Mouse (Mus musculus): ENCODE measurements around the gene Defb36. TPM values are rescaled to one million over a fixed set of nuclear protein-coding genes. Genes with fewer than 3 reads are reported as not detected.
A peak's percentile ranks its signal among the peaks of the same experiment; 100 is the strongest.

Defb36 gene
- polyA plus RNA-seq, 1 experiment from 2014 or later: not detected

DNA sequence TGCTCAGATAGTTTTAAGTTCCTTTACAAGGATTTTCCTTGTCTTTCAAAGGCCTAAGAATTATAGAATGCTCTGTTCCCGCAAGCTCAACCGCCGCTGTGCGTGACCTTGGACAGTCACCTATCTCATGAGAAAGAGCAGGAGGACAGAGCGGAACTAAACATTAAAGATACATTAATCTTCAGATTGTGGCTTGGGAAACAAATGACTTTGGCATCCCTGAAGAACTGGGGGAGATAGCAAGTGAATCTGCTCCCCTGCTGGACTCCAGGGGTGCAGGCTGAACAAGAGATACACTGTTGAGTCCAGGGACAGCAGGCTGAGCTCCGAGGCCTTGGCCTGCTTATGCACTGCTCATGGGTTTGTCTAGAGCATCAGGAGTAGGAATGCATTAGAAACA lies 4.1 kb upstream of the Defb36 start:
- no peaks in the 10 kb centered on the region for H3K4me1 ChIP-seq
- DNase-seq (ENCODE audit: low spot score): no peak
- H3K27me3 ChIP-seq (ENCODE audit: low read depth, poor library complexity, severe bottlenecking): no peaks in the 10 kb centered on the region
- no peak overlapping the region for H3K4me3 ChIP-seq
- H3K36me3 ChIP-seq: no peaks in the 10 kb centered on the region
- H3K9me3 ChIP-seq (replicated peaks): no peaks in the 10 kb centered on the region
- 92% methylated on average over 6 of the region's 6 CpGs for WGBS
- no peak overlapping the region for H3K27ac ChIP-seq

GRCm38 (mm10) chr2:152601275-152601960 lies 2.7 kb upstream of the Defb36 start:
- WGBS: 78% methylated on average over 4 of the region's 4 CpGs
- no peaks in the 10 kb centered on the region for H3K36me3 ChIP-seq
- no peak for DNase-seq (ENCODE audit: low spot score)
- H3K4me1 ChIP-seq: no peaks in the 10 kb centered on the region
- no peak overlapping the region for H3K4me3 ChIP-seq
- H3K9me3 ChIP-seq (replicated peaks): no peaks in the 10 kb centered on the region
- no peak overlapping the region for H3K27ac ChIP-seq
- no peaks in the 10 kb centered on the region for H3K27me3 ChIP-seq (ENCODE audit: low read depth, poor library complexity, severe bottlenecking)

DNA sequence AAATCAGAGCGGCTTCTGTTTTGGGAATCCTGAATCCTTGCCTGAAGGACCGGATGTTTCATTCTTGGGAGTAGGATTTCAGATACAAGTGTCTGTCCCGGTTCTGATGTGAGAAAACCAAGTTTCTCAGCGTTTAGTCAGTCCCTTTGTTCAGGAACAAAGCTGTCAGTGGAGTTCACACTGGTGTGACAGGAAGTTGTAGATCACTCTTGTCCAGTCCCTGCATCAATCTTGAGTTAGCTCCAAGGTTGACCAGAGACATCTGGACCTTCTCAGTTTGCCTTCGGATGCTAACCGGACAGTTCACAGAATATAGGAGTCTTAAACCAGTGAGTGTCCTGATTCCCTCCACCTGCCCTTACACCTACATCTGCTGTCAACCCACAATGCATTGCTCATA lies 3.6 kb downstream of the Defb36 start:
- Histone ChIP-seq H3K27me3 (ENCODE audit: low read depth, poor library complexity, severe bottlenecking) (no peaks in the 10 kb centered on the region), H3K27ac (no peak overlapping the region), H3K4me1 (peaks cover 15% of the 10 kb centered on the region), H3K9me3 (replicated peaks) (no peaks in the 10 kb centered on the region), H3K36me3 (no peaks in the 10 kb centered on the region), H3K4me3 (no peak overlapping the region)
- WGBS: 52% methylated on average over 6 of the region's 6 CpGs
- no peak for DNase-seq (ENCODE audit: low spot score)

- Histone ChIP-seq H3K27ac (no peak overlapping the region), H3K4me1 (peaks cover 15% of the 10 kb centered on the region), H3K27me3 (ENCODE audit: low read depth, poor library complexity, severe bottlenecking) (no peaks in the 10 kb centered on the region), H3K4me3 (no peak overlapping the region), H3K36me3 (no peaks in the 10 kb centered on the region), H3K9me3 (replicated peaks) (no peaks in the 10 kb centered on the region)
- 74% methylated on average over 1 of the region's 1 CpGs for WGBS
- DNase-seq (ENCODE audit: low spot score): no peak
Observed at GRCm38 (mm10) chr2:152608719-152609118, 4.6 kb downstream of the Defb36 start.

GRCm38 (mm10) chr2:152612193-152612592 lies 8.1 kb downstream of the Defb36 start:
- Histone ChIP-seq H3K4me1 (peaks cover 13% of the 10 kb centered on the region), H3K36me3 (no peaks in the 10 kb centered on the region), H3K4me3 (0 out of 2 replicates have a peak overlapping the region, but pooled peaks have one; percentile 15), H3K9me3 (replicated peaks) (no peaks in the 10 kb centered on the region), H3K27me3 (ENCODE audit: low read depth, poor library complexity, severe bottlenecking) (no peaks in the 10 kb centered on the region), H3K27ac (no peak overlapping the region)
- DNase-seq (ENCODE audit: low spot score): no peak
- 34% methylated on average over 8 of the region's 8 CpGs for WGBS

DNA sequence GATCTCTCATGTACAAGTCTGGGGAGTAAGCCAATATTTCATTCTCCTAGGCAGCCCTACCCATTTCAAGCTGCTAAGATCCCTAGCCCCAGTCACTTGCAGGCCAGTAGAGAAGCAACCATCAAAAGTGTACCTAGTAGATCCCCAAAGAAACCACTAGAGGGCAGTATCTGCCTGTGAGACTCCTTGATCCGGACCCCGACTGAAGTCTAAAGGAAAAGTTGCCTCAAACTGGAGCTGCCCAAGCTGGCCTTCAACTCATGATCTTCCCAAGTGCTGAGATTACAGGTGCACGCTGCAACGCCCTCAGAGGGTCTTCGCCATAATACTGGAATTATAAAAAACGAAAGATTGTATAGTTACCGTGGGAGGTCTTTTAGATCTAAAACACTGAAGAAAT lies 11.4 kb downstream of the Defb36 start:
- H3K36me3 ChIP-seq: no peaks in the 10 kb centered on the region
- peak; percentile 54 for DNase-seq (ENCODE audit: low spot score)
- H3K27me3 ChIP-seq (ENCODE audit: low read depth, poor library complexity, severe bottlenecking): no peaks in the 10 kb centered on the region
- H3K4me1 ChIP-seq: peaks cover 9% of the 10 kb centered on the region
- no peak overlapping the region for H3K4me3 ChIP-seq
- no peak overlapping the region for H3K27ac ChIP-seq
- no peaks in the 10 kb centered on the region for H3K9me3 ChIP-seq (replicated peaks)
- WGBS: 10% methylated on average over 7 of the region's 7 CpGs

DNA sequence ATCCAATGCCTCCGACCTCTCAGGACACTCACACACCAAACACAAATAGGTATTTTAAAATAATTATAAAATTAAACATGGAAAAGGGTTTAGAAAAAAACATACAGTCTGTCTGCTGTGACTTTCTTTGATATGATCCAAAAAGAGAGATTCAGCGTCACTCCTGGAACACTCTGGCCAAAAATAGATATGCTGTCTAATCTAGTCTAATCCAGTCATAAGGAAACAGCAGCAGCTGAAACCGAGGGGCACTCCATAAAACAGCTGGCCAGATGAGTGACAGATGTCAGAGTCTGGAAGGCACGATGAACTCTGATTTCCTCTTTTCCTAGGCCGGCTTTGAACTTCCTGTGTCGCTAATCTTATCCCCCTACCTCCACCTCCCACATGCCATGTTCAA lies 12.3 kb downstream of the Defb36 start:
- H3K4me1 ChIP-seq: peaks cover 9% of the 10 kb centered on the region
- no peak for DNase-seq (ENCODE audit: low spot score)
- H3K27me3 ChIP-seq (ENCODE audit: low read depth, poor library complexity, severe bottlenecking): peaks cover 2% of the 10 kb centered on the region; the same call in 1 of the 2 replicates
- no peaks in the 10 kb centered on the region for H3K36me3 ChIP-seq
- no peak overlapping the region for H3K27ac ChIP-seq
- WGBS: 82% methylated on average over 6 of the region's 6 CpGs
- H3K9me3 ChIP-seq (replicated peaks): no peaks in the 10 kb centered on the region
- no peak overlapping the region for H3K4me3 ChIP-seq

GRCm38 (mm10) chr2:152617374-152617773 lies 13.2 kb downstream of the Defb36 start:
- peaks cover 1% of the 10 kb centered on the region for H3K4me1 ChIP-seq
- WGBS: 58% methylated on average over 5 of the region's 5 CpGs
- H3K4me3 ChIP-seq: no peak overlapping the region
- H3K27me3 ChIP-seq (ENCODE audit: low read depth, poor library complexity, severe bottlenecking): peaks cover 5% of the 10 kb centered on the region; the same call in 1 of the 2 replicates
- no peak for DNase-seq (ENCODE audit: low spot score)
- no peaks in the 10 kb centered on the region for H3K36me3 ChIP-seq
- H3K27ac ChIP-seq: no peak overlapping the region
- no peaks in the 10 kb centered on the region for H3K9me3 ChIP-seq (replicated peaks)

DNA sequence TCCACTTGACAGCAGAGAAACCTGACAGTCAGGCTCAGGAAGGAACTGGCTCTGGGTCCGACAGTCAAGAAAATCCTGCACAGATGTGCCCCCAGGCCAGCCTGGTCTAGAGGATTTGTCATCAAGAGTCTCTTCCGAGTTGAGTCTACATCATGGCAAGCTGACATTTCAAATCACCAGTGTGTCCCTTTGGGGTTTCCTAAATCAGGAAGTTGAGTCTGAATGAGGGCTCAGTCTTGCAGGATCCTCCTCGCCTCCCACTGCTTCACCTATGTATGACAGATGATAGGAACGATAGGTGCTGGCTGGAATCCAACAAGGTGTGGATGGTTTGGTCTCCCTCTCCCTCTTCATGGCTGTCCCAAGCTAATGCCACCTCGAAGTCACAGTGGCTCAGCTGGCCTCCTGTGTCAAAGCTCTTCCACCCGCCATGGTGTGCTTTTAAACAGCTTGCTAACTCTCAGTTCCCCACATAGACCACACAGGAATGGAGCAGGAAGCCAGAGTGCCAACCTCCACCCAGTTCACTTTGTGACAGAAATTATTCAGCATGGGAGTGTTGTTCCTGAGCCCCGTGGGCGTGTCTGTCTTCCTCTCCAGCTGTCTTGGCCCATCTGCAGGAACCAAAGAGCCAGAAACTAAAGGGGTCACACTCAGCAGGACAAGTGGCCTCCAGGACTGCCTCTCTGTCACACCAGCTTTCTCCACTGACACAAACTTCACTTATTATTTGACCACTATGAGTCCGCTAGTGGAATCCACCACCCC lies 16.4 kb downstream of the Defb36 start:
- Histone ChIP-seq H3K4me1 (no peaks in the 10 kb centered on the region), H3K27me3 (ENCODE audit: low read depth, poor library complexity, severe bottlenecking) (peaks cover 29% of the 10 kb centered on the region), H3K27ac (no peak overlapping the region), H3K9me3 (replicated peaks) (no peaks in the 10 kb centered on the region), H3K36me3 (no peaks in the 10 kb centered on the region), H3K4me3 (no peak overlapping the region)
- DNase-seq (ENCODE audit: low spot score): no peak
- 78% methylated on average over 9 of the region's 9 CpGs for WGBS

- no peak overlapping the region for H3K27ac ChIP-seq
- peaks cover 45% of the 10 kb centered on the region for H3K27me3 ChIP-seq (ENCODE audit: low read depth, poor library complexity, severe bottlenecking)
- H3K36me3 ChIP-seq: no peaks in the 10 kb centered on the region
- DNase-seq (ENCODE audit: low spot score): no peak
- H3K9me3 ChIP-seq (replicated peaks): no peaks in the 10 kb centered on the region
- WGBS: 85% methylated on average over 13 of the region's 13 CpGs
- no peak overlapping the region for H3K4me3 ChIP-seq
- peaks cover 8% of the 10 kb centered on the region for H3K4me1 ChIP-seq
Observed at GRCm38 (mm10) chr2:152622151-152622550, 18.0 kb downstream of the Defb36 start.

GRCm38 (mm10) chr2:152622953-152623352 lies 18.8 kb downstream of the Defb36 start, which contains the start of gene Defb25:
Gene Defb25, minus strand, starts transcription at chr2:152623053.
- no peak within 1 kb of the TSS for H3K4me3 ChIP-seq
- H3K36me3 ChIP-seq: no peaks in the 10 kb centered on the region
- DNase-seq (ENCODE audit: low spot score): no peak
- 76% methylated on average over 7 of the region's 7 CpGs for WGBS
- H3K9me3 ChIP-seq (replicated peaks): no peaks in the 10 kb centered on the region
- no peak within 1 kb of the TSS for H3K27ac ChIP-seq
- peaks cover 14% of the 10 kb centered on the region for H3K4me1 ChIP-seq
- peaks cover 53% of the 10 kb centered on the region for H3K27me3 ChIP-seq (ENCODE audit: low read depth, poor library complexity, severe bottlenecking)

- H3K4me1 ChIP-seq: peaks cover 14% of the 10 kb centered on the region
- DNase-seq (ENCODE audit: low spot score): no peak
- no peaks in the 10 kb centered on the region for H3K9me3 ChIP-seq (replicated peaks)
- WGBS: 85% methylated on average over 2 of the region's 2 CpGs
- peaks cover 69% of the 10 kb centered on the region for H3K27me3 ChIP-seq (ENCODE audit: low read depth, poor library complexity, severe bottlenecking)
- H3K27ac ChIP-seq: no peak overlapping the region
- H3K4me3 ChIP-seq: no peak overlapping the region
- no peaks in the 10 kb centered on the region for H3K36me3 ChIP-seq
Observed at GRCm38 (mm10) chr2:152624566-152624965, 20.4 kb downstream of the Defb36 start.

GRCm38 (mm10) chr2:152625256-152625655 lies 21.1 kb downstream of the Defb36 start:
- H3K4me3 ChIP-seq: no peak overlapping the region
- no peak for DNase-seq (ENCODE audit: low spot score)
- no peaks in the 10 kb centered on the region for H3K36me3 ChIP-seq
- H3K27me3 ChIP-seq (ENCODE audit: low read depth, poor library complexity, severe bottlenecking): peaks cover 76% of the 10 kb centered on the region
- WGBS: 33% methylated on average over 1 of the region's 1 CpGs
- no peak overlapping the region for H3K27ac ChIP-seq
- H3K9me3 ChIP-seq (replicated peaks): no peaks in the 10 kb centered on the region
- peaks cover 14% of the 10 kb centered on the region for H3K4me1 ChIP-seq

All from limb, embryonic 10.5 days (tissue).